Mouse (Mus musculus) urinary bladder, adult 2 months (tissue): ENCODE measurements around the gene Haus5. TPM values are rescaled to one million over a fixed set of nuclear protein-coding genes. Genes with fewer than 3 reads are reported as not detected.

Source experiments
- DNase-seq: peaks from one replicate; pipeline ENCODE4 v3.0.0; 2022; ENCODE audit warnings: low spot score
- polyA plus RNA-seq: library from polyadenylated mRNA; depleted of rRNA; stranded (reverse); fragments of >200 nt; gene quantifications from 2 replicates; pipeline ENCODE4 v1.2.3, GENCODE M21; 2012; rRNA removed

The Haus5 gene
- polyA plus RNA-seq: 9.4 and 13.2 TPM in 2 replicates

- DNase-seq: peak; percentile 71
These were observed at the start of gene Haus5 for GRCm38 (mm10) chr7:30664529-30665200. TSS of gene Haus5 (minus strand) at chr7:30664994.

DNA sequence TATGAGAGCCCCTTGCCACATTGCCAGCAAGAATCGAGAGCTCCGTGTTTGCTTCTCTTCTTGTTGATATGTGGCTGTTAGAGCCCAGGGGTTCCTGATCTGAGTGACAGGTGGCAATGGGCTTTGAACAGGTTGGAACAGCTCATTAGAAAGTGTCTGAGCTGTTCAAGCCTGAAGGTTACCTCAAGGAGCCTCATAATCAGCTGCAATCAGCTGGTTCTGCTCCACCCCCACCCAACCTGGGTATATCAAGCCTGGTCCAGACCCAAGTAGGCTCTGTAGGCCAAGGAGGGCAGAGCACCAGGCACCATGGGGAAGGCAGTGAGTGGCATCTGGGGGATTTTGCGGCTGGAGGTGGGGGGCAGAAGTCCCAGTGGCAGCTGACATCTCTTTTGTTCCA is 47.1 kb upstream of the Haus5 start, which contains the start of gene Atp4a:
TSS of gene Atp4a (plus strand) at position 268 of the 400 bp plus-strand sequence.
- no peak for DNase-seq

DNA sequence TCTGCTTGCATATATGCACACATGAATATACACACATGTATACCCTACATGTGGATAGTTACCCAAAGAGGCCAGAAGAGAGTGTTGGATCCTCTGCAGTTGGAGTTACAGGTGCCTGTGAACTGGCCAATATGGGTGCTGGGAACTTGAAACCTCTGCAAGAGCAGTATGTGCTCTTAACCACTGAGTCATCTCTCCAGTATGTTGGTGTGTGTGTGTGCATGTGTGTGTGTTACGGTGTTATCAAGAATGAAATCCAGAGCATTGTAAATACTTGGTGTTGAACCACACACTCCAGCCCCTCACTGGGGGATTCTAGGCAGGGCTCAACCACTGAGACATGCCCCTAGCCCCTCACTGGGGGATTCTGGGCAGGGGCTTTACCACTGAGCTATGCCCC is 42.6 kb upstream of the Haus5 start:
- no peak for DNase-seq

GRCm38 (mm10) chr7:30706214-30706882 is 41.6 kb upstream of the Haus5 start:
- no peak for DNase-seq

DNA sequence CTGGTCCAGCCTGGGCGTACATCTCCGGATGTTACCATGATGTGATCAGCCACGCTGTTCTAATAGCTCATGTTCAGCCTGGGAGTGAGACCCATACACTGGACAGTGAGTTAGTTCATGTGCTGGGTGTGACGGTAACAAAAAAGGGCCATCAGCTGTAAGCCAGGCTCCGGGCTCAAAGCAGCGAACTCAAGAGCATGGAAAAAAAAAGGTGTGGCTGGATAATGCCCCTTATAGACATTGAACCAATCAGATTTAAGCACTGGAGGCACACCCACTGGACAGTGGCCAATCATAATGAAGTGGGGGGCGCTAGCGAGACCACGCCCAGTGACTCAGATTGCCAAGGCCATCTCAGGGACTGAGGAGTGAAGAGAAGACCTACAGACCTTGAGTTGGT is 33.8 kb upstream of the Haus5 start, which contains the start of gene 2200002J24Rik:
TSS of gene 2200002J24Rik (plus strand) at position 338 of the 400 bp plus-strand sequence.
- no peak for DNase-seq

DNA sequence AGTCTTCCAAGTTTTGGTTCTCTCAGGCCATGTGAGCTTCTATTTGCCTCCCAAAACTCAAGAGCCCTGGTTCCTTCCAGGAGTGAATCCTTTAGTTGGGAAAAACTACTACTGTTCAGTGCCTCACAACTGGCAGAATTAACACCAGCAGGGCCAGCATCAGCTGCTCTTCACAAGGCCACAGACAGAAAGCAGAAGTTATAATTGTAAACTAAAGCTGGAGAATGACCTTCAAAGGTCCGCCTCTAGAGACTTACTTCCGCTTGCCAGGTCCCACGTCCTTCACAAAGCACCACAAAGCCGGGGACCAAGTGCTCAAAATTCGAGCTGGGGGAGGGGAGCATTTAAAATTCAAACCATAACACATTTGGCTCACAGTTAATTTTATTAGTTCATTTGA is 33.3 kb upstream of the Haus5 start:
- DNase-seq: no peak

DNA sequence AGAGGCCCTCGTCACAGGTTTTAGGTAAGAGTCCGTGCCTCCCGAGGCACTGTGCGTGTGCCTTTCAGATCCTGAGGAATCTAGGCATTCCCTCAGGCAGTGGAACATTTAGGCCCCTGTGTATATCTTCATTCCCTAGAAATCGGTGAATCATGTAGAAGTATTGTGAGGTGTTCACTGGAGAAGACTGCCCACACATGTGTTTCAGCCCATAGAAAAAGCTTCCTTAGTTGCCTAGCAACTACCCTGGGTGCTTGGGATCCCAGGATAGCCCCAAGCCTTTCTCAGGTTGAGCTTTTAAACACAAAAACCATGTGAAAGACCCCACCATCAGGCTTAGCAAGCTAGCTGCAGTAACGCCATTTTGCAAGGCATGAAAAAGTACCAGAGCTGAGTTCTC is 23.5 kb upstream of the Haus5 start:
- no peak for DNase-seq

- DNase-seq: no peak
These were observed 18.6 kb upstream of the Haus5 start for GRCm38 (mm10) chr7:30683425-30683824.

- DNase-seq: no peak
These were observed 17.1 kb upstream of the Haus5 start for GRCm38 (mm10) chr7:30681897-30682296.

GRCm38 (mm10) chr7:30678263-30678975 is 13.6 kb upstream of the Haus5 start:
- DNase-seq: no peak

DNA sequence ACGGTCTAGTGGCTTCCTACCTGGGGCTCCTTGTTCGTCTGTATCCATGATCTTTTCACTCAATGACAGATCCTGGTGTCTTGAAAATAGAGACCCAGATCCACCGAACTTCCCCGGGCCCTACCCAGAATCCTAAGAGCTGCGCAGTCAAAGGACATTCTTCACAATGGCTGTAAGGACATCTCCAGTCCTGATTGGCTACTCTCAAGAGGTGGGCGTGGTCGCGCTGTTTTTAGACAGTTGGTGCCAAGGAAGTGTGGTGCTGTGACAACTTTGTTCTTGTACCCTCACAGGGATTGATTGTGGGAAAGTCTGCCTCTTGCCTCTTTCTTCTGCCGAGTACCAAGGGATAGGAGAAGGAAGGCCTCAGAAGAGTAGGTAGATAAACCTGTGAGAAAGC is 6.7 kb upstream of the Haus5 start, which contains the start of gene Pmis2:
TSS of gene Pmis2 (minus strand) at position 126 of the 400 bp plus-strand sequence.
- no peak for DNase-seq

GRCm38 (mm10) chr7:30669229-30669628 is 4.4 kb upstream of the Haus5 start:
- no peak for DNase-seq

- DNase-seq: no peak
These were observed 527 bp upstream of the Haus5 start for GRCm38 (mm10) chr7:30665321-30665720.

DNA sequence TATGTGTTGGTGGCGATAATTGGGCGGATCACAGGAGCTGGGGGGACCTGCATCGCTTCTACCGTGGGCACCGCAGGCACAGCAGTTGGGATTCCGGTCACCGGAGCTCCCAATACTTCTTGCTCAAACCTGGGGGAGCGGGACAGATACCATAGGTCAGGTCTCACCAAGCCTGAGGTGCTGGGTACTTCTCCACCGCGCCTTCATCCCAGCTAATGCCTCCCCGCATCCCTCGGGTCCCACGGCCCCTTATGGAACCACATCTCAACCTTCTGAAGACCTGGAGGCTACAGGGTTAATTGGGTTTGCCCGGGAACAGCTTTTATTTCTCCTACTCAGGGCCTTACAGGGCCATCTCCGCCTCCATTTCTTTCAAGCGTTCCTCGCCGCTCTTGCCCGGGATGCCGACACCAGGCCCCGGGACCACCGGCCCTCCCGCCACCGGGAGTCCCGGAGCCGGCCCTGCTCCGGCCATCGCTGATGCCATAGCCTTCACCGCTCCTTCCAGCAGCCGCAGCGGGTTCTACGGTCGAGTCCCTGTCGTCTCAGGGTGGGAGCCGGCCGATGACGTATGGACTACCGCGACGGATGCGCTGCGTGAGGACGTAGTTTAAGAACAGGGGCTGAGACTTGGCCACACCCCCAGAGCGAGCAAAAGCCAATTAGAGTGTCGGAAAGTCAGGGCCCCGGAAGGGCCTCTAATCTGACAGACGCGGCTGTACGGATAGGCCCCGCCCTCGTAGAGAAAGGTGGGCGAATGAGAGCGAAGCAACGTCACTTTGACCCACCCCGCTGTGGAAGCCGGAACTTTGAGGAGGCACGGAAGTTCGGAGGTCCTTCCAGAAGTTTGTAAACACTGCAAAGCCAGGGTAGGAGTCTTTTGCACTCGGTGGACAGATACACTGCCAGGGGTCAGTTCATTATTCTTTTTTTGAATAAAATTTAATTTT is 14.9 kb downstream of the Haus5 start, which contains the start of gene Rbm42:
TSS of gene Rbm42 (minus strand) at position 727 of the 950 bp plus-strand sequence.
- peak; percentile 92 for DNase-seq

- no peak for DNase-seq
These were observed 25.7 kb downstream of the Haus5 start for GRCm38 (mm10) chr7:30639083-30639482.

DNA sequence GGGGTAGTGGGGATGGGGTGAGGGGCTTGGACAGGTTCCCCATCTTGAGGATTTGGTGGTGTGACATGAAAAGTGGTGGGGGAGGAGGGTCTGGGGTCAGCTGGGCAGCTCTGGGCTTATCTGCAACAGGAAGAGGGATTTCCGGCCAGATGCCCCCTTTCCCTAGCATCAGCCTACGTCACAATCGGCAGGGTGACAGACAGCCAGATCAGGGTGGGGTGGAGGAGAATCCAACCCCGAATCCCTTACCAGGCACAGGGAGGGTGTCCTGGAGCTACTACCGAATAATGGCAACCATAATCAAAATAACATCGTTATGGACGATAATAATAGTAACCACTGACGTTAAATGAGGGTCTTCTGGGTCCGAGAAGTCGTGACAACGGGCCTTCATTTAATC is 28.4 kb downstream of the Haus5 start:
- DNase-seq: no peak

- DNase-seq: no peak
These were observed 29.0 kb downstream of the Haus5 start, which contains the start of gene Etv2 for GRCm38 (mm10) chr7:30635752-30636151. TSS of gene Etv2 (minus strand) at chr7:30635852.

- no peak for DNase-seq
These were observed 30.2 kb downstream of the Haus5 start for GRCm38 (mm10) chr7:30634621-30635020.

- no peak for DNase-seq
These were observed 30.9 kb downstream of the Haus5 start for GRCm38 (mm10) chr7:30633762-30634412.

DNA sequence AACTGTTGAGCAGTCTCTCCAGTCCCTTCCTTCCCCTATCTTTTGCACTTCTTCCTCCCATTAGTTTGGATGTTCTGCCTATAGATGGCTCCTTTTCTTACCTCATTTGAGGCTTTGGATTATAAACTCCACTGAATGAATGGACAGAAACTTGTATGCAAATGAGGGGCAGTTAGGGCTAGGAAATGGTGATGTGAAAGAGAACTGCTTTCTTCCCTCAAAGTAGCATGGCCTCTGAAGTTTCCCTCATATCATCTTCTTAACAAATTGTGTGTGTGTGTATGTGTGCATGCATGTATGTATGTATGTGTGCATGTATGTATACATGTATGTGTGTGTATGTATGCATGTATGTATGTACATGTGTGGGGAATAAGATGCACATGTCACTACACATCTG is 35.8 kb downstream of the Haus5 start:
- no peak for DNase-seq

DNA sequence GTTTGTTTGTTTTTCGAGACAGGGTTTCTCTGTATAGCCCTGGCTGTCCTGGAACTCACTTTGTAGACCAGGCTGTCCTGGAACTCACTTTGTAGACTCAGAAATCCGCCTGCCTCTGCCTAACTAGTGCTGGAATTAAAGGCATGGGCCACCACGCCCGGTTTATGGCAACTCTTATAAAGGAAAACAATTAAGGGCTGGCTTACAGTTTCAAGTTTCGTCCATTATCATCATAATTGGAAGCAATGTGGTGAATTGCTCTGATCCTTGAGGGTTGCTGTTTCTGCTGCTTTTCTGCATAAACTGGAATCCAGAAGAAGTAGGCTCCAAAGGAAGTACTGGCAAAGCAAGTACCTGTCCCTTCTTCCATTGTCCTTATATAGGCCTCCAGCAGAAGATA is 38.1 kb downstream of the Haus5 start:
- DNase-seq: no peak
